Mouse (Mus musculus) kidney, embryonic 14.5 days (tissue): ENCODE results near the gene Rpl39. TPM values are rescaled to one million over a fixed set of nuclear protein-coding genes. Genes with fewer than 3 reads are reported as not detected.

ENCODE experiments used
- ATAC-seq: fragments of 200-750 bp; cut with Nextera tagmentation; 2 replicates; pipeline ENCODE4 v1.8.0; 2017; ENCODE audit warnings: moderate number of reproducible peaks, mild to moderate bottlenecking, moderate TSS enrichment, moderate library complexity; ENCODE audit not compliant: low FRiP score, low TSS enrichment
- H3K27ac ChIP-seq: fragments of 300-500 bp; sonication (generic); 2 replicates; pipeline ENCODE4 v1.5.1; 2014; ENCODE audit warnings: low read depth, mild to moderate bottlenecking, low read length, moderate library complexity, mixed read lengths
- H3K27me3 ChIP-seq: fragments of 300-500 bp; sonication (generic); 2 replicates; pipeline ENCODE4 v1.6.1; 2014; ENCODE audit warnings: mild to moderate bottlenecking, low read length; ENCODE audit not compliant: control insufficient read depth, insufficient read depth
- H3K36me3 ChIP-seq: fragments of 300-500 bp; sonication (generic); 2 replicates; pipeline ENCODE4 v1.6.1; 2014; ENCODE audit warnings: low read length, mixed read lengths; ENCODE audit not compliant: control insufficient read depth, insufficient read depth
- H3K4me1 ChIP-seq: fragments of 300-500 bp; sonication (generic); 2 replicates; pipeline ENCODE4 v1.6.1; 2014; ENCODE audit warnings: low read length, mixed read lengths; ENCODE audit not compliant: control insufficient read depth, insufficient read depth
- H3K4me2 ChIP-seq: fragments of 300-500 bp; sonication (generic); replicated peaks from 2 replicates; pipeline ENCODE4 v1.6.1; 2014; ENCODE audit warnings: low read depth, mild to moderate bottlenecking, low read length
- H3K4me3 ChIP-seq: fragments of 300-500 bp; sonication (generic); 2 replicates; pipeline ENCODE4 v1.5.1; 2014; ENCODE audit warnings: mild to moderate bottlenecking, low read length
- H3K9ac ChIP-seq: fragments of 300-500 bp; sonication (generic); 2 replicates; pipeline ENCODE4 v1.6.1; 2014; ENCODE audit warnings: low read depth, mild to moderate bottlenecking, low read length, moderate library complexity
- H3K9me3 ChIP-seq: fragments of 300-500 bp; sonication (generic); 2 replicates; pipeline ENCODE4 v1.6.1; 2016; ENCODE audit warnings: low read length; ENCODE audit not compliant: control insufficient read depth
- WGBS: fragments of 180-500 bp; shearing (Covaris S2); extraction: QIAGEN DNeasy Blood & Tissue Kit; methylation state at CpG from one replicate; pipeline ENCODE4 v1.1.7; 2014; 5-methylcytosine and 5-hydroxymethylcytosine counted together
- polyA plus RNA-seq: library from polyadenylated mRNA; unstranded; fragments of >200 nt; fragmentation: Nextera tagmentation; extraction: Ambion mirVana; gene quantifications from 2 replicates; pipeline ENCODE4 v1.2.1, GENCODE M21; 2014

Gene Rpl39
- polyA plus RNA-seq, 1 experiment from 2014 or later, result 608 TPM

GRCm38 (mm10) chrX:37042726-37043125 lies 42.5 kb downstream of the Rpl39 start:
- ATAC-seq, result no peak
- Histone ChIP-seq H3K9ac (no peak overlapping the region), H3K4me3 (no peak overlapping the region), H3K27ac (no peak overlapping the region), H3K9me3 (no peaks in the 10 kb centered on the region), H3K4me2 (no peak overlapping the region), H3K4me1 (no peaks in the 10 kb centered on the region), H3K27me3 (peaks cover 10% of the 10 kb centered on the region), H3K36me3 (no peaks in the 10 kb centered on the region)
- 23% methylated on average over 9 of the region's 9 CpGs for WGBS

Other genes starting within 250 kb of the Rpl39 start
- 114 and 127 TPM in 2 replicates for gene Ube2a, start 211.5 kb downstream of the Rpl39 start, polyA plus RNA-seq
- 24.7 and 38.1 TPM in 2 replicates for gene C330007P06Rik, start 211.3 kb downstream of the Rpl39 start, polyA plus RNA-seq
- 2.8 and 3.7 TPM in 2 replicates for gene Nkrf, start 182.5 kb downstream of the Rpl39 start, polyA plus RNA-seq
- gene Sept6, start 93.6 kb downstream of the Rpl39 start, polyA plus RNA-seq, result 19.3 and 27.9 TPM in 2 replicates
- gene Sowahd, start 36.6 kb downstream of the Rpl39 start, polyA plus RNA-seq, result not detected in 2 replicates
- gene Upf3b, start 24.9 kb upstream of the Rpl39 start, polyA plus RNA-seq, result 27.4 and 33.8 TPM in 2 replicates
- gene Nkap, start 41.4 kb upstream of the Rpl39 start, polyA plus RNA-seq, result 21.1 and 21.5 TPM in 2 replicates
- 0.23 TPM in 1 of 2 replicates, not detected in the other for gene Akap14, start 83.4 kb upstream of the Rpl39 start, polyA plus RNA-seq
- 410 and 565 TPM in 2 replicates for gene Ndufa1, start 105.8 kb upstream of the Rpl39 start, polyA plus RNA-seq
- gene Rnf113a1, start 105.8 kb upstream of the Rpl39 start, polyA plus RNA-seq, result 8.5 and 11.3 TPM in 2 replicates
- not detected in 2 replicates for gene Gm9, start 125.6 kb upstream of the Rpl39 start, polyA plus RNA-seq
- not detected in 2 replicates for gene Rhox1, start 136.9 kb upstream of the Rpl39 start, polyA plus RNA-seq
- gene Rhox2a, start 159.6 kb upstream of the Rpl39 start, polyA plus RNA-seq, result not detected in 2 replicates
- not detected in 2 replicates for gene Rhox3a, start 164.5 kb upstream of the Rpl39 start, polyA plus RNA-seq
- not detected in 2 replicates for gene Rhox4a, start 179.9 kb upstream of the Rpl39 start, polyA plus RNA-seq